Mouse (Mus musculus) spleen, postnatal 4 days (tissue): ENCODE measurements around the gene Stox1.

Experiments used
- DNase-seq, 2 experiments: peaks; one replicate each; pipeline ENCODE4 v3.0.0; 2022; ENCODE audit warnings: low spot score in 2 of 2

Stox1 gene

DNA sequence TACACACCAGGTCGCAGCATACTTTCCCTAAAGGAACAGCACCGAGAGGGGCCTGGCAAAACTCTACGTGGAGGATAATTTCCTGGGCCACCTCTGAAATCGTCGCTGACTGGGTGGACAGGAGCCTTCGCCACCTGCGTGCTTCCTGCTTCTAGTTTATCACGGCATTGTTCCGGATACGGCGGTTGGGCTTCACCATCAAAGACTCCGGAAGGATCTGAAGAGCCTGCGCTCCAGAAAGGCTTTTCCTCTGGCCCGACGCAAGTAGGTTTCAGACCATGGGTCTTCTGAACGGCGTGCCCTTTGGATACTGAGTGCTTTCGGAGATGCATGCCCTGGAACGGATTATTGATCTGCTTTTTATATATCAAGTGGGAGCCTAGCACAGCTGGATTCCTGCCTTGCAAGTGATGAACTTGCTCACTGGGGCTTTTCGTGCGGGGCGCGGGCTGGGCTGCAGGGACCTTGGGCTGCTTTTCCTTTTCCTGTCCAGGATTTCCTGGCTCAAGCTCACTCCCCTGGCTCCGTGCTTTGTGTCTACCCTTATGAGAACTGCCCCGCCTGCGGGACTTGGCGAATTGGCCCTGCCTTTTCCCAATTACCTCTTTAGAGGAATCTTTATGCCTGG is 60.9 kb downstream of the Stox1 start:
- DNase-seq, result no peak

DNA sequence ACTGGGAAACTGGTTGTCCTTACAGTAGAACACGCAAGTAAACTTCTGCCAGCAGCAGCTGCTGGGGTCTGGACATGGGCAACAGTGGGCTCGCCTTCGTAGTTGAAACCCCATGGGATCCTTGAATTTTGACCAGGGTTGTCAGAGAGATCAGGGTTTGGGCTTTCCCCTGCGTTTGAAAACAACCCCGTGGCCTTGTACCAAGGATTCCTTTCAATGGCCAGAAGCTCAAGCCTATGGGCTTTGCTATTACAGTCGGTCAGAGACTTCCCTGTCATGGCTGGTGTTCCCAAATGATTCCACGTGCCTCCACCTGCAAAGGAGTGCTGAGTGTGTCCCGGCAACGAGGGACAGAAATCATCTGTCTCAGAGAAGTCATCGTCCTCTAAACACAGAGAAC is 61.8 kb downstream of the Stox1 start:
- no peak for DNase-seq

DNA sequence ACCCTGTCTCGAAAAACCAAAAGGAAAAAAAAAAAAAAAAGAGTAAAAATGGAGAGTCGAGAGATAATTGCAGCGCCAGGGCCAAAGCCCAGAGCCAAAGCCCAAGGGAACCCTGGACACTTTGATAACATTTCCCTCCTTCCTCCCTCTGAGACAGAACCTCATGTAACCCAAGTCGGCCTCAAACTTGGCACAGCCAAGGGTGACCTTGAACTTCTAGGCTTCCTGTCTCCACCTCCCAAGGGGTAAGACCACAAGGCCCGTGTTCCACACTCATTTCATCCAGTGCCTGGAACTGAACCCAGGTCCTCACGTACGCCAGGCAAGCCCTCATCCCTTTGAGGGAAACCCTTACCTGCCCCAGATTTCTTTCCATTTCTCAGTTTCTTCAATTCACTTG is 69.2 kb downstream of the Stox1 start:
- no peak for DNase-seq

DNA sequence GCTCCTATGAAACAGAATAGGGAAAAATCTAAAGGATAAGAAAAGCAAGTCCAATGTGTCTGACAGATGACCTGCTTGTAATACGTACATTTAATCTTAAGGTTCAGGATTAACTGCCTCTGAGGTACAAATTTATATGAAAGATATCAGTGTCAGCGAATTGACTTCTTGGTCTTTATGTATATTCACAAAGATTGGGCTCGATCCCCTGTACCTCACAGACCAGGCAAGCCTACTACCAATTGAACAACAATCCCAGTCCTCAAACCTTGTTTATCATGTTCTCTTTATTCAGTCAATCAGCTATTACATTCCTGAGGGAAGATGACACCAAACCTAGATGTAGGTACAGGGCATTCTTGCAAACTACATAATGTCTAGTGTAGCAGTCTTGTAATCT is 74.0 kb downstream of the Stox1 start:
- DNase-seq, result no peak

DNA sequence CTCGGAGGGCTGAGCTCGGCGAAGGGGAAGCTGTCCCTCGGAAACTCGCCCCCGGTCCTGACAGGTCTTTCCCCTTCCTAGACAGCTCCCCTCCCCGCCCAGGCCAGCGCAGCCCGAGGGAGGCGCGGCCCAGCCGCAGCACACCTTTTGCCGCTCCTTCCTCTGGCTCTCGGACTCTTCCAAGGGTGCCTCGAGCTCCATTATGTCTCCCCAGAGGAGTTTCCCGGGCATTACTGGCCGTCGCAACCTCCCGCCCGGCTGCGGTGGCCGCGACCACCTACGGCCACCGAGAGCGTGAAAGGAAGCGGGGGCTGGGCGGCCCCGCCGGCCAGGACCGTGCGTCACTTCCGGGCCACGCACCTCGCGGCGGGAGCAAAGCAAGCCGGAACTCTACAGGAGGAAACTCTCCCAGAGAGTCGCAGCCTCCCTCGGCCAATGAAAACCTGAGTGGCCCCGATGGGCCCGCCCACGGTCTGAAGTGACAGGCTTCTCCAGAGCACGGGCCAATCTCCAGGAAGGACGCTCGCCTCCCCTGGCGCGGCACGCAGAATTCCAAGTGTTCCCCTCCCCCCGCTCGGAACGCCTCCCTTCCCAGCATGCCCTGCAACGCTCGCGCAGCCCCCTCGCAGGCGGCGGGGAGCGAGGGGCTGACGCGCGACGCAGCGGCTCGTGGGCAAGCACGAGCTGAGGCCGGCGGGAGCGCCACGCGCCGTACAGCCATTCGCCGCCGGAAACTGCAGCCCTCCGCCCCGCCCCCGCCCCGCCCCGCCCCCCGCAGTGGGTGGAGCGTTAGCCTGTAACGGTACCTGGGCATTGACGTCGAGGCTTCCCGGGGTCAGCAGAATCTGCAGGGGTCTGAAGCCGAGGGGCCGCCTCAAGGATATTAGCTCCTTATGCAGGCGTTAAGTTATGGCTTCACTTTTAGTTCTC is 74.8 kb downstream of the Stox1 start, which contains the start of gene Ddx50:
Ddx50 (minus strand) TSS at position 338 of the 930 bp plus-strand sequence.
- DNase-seq, result peak; percentile 94 to 95

DNA sequence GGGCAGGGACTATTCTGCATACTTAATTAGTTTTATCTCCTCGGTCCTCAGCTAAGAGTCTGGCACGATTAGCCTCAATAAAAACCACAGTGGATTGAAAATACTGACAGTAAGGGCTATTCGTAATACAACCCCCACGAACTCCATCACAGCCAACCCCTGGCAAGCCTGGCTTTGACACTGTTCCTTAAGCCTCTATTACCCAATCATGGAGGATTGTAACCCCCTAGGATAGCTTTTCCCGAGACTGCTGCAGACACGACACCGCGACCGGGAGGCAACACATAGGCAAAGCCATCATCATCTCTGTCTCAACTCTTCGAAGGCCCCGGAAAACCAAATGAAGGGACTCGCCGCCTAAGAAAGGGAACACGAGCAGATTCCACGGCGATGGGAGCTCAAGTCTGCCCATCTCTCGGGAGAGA is 75.6 kb downstream of the Stox1 start:
- no peak for DNase-seq
